ENCODE assay signal across 8 mouse cellular contexts in genomic region chr4:148288055-148288549, GRCm38 (mm10). TPM values are rescaled to one million over a fixed set of nuclear protein-coding genes. Genes with fewer than 3 reads are reported as not detected.
DNase-seq lines count a peak whose midpoint lies in the region; ATAC-seq and TF ChIP-seq lines count a peak whose summit lies in the region.

No protein-coding gene starts in this region.

- TF ChIP-seq CTCF in thymus, adult 2 months (IDR thresholded peaks at IDR 0.05; ENCODE audit: borderline replicate concordance, control insufficient read depth, extremely low read depth, insufficient read depth, low read length, poor library complexity): peak; percentile 79

- H3K4me2 ChIP-seq in liver, embryonic 15.5 days: peak overlapping the region; percentile 42
- peak overlapping the region; percentile 85 for H3K4me2 ChIP-seq in neural tube, embryonic 13.5 days

- peak; percentile 56 for ATAC-seq in liver, embryonic 15.5 days (ENCODE audit: insufficient read depth)
- ATAC-seq in neural tube, embryonic 13.5 days (ENCODE audit: low read depth): peak; percentile 94

- no peaks in the 10 kb centered on the region for H3K36me3 ChIP-seq in liver, embryonic 15.5 days (replicated peaks)
- H3K36me3 ChIP-seq in neural tube, embryonic 13.5 days: no peaks in the 10 kb centered on the region
- H3K36me3 ChIP-seq in thymus, adult 2 months (ENCODE audit: control insufficient read depth, insufficient read depth, low read length): no peaks in the 10 kb centered on the region

- no peaks in the 10 kb centered on the region for H3K9me3 ChIP-seq in liver, embryonic 15.5 days (replicated peaks)
- no peaks in the 10 kb centered on the region for H3K9me3 ChIP-seq in neural tube, embryonic 13.5 days

- no peak overlapping the region for H3K27ac ChIP-seq in liver, embryonic 15.5 days (replicated peaks)
- peak overlapping the region; percentile 81 for H3K27ac ChIP-seq in neural tube, embryonic 13.5 days (replicated peaks)
- no peak overlapping the region for H3K27ac ChIP-seq in thymus, adult 2 months (ENCODE audit: control insufficient read depth, insufficient read depth, low read length)

- intact Hi-C loops in heart, postnatal 36 days (cut with DNase I): loop anchor here (5.0 kb wide), 1 partner anchor 144 kb away; no protein-coding TSS in a partner anchor

- peaks cover 55% of the 10 kb centered on the region for H3K27me3 ChIP-seq in liver, embryonic 15.5 days
- 0 out of 2 replicates have a peak, but pooled peaks cover 4% of the 10 kb centered on the region for H3K27me3 ChIP-seq in neural tube, embryonic 13.5 days
- H3K27me3 ChIP-seq in thymus, adult 2 months (ENCODE audit: control insufficient read depth, insufficient read depth, low read length): peaks cover 6% of the 10 kb centered on the region

- TF ChIP-seq POLR2A in thymus, adult 2 months (IDR thresholded peaks at IDR 0.05; ENCODE audit: control insufficient read depth, extremely low read depth, insufficient read depth, low read length, poor library complexity): no peak

- no peak overlapping the region for H3K9ac ChIP-seq in liver, embryonic 15.5 days
- H3K9ac ChIP-seq in neural tube, embryonic 13.5 days: peak overlapping the region; percentile 92

- DNase-seq in R1 (ENCODE audit: low read depth, low spot score): peak; percentile 91
- DNase-seq in cerebellum, adult 9-10 months: peak; percentile 99
- DNase-seq in forelimb bud, embryonic 11.5 days (ENCODE audit: low read depth, low spot score): peak; percentile 91
- peak; percentile 42 to 58 for DNase-seq in heart, postnatal 36 days
- DNase-seq in layer of hippocampus, adult 11-12 months (ENCODE audit: low spot score): peak; percentile 92
- peak; percentile 43 for DNase-seq in thymus, adult 2 months

- 0 out of 2 replicates have a peak, but pooled peaks cover 6% of the 10 kb centered on the region for H3K4me1 ChIP-seq in liver, embryonic 15.5 days (replicated peaks)
- peaks cover 81% of the 10 kb centered on the region for H3K4me1 ChIP-seq in neural tube, embryonic 13.5 days (replicated peaks)
- H3K4me1 ChIP-seq in thymus, adult 2 months (replicated peaks; ENCODE audit: control insufficient read depth, insufficient read depth, low read length): no peaks in the 10 kb centered on the region

- H3K4me3 ChIP-seq in liver, embryonic 15.5 days (replicated peaks): peak overlapping the region; percentile 20
- H3K4me3 ChIP-seq in neural tube, embryonic 13.5 days: peak overlapping the region; percentile 70
- H3K4me3 ChIP-seq in thymus, adult 2 months (ENCODE audit: control insufficient read depth, insufficient read depth, low read length): no peak overlapping the region

- 2% methylated on average over 32 of the region's 32 CpGs for WGBS in liver, embryonic 15.5 days (ENCODE audit: insufficient replicate concordance)
- 2% methylated on average over 32 of the region's 32 CpGs for WGBS in neural tube, embryonic 13.5 days
- 8% methylated on average over 32 of the region's 32 CpGs for WGBS in thymus, adult 2 months

RNA-seq across cellular contexts. Expression of gene Disp3, which starts 0.3 kb away (rescaled TPM):
- not detected for total RNA-seq in heart, postnatal 36 days (2021)
- not detected in 2 replicates for polyA plus RNA-seq in liver, embryonic 15.5 days (2015; fragmentation: Nextera tagmentation; extraction: Ambion mirVana)
- 16.1 and 19.1 TPM in 2 replicates for polyA plus RNA-seq in neural tube, embryonic 13.5 days (2015; fragmentation: Nextera tagmentation; extraction: Ambion mirVana)
- 0.04 and 0.26 TPM in 2 replicates for polyA plus RNA-seq in thymus, adult 2 months (2012; rRNA removed)

Comparison
In these comparisons a context has a peak if more than half of its experiments do, and no peak if none do; other contexts are left out.
1. DNase-seq: peak in every context shown above with its lines; median percentile 99 in cerebellum, adult 9-10 months; 92 in layer of hippocampus, adult 11-12 months; 91 in R1; 91 in forelimb bud, embryonic 11.5 days; 50 in heart, postnatal 36 days; 43 in thymus, adult 2 months.
2. RNA of gene Disp3, which starts 0.3 kb away (polyA plus RNA-seq): 16.1 to 19.1 TPM in neural tube, embryonic 13.5 days; 0.04 to 0.26 TPM in thymus, adult 2 months and not detected in liver, embryonic 15.5 days; every median in the first group is over 10 times any median in the second.